Mouse (Mus musculus) liver, embryonic 14.5 days (tissue): ENCODE measurements around the gene Agpat4.

Source experiments
- CTCF ChIP-seq: IDR thresholded peaks from 2 replicates; pipeline ENCODE4 v1.5.1; 2016; ENCODE audit warnings: antibody characterized with exemption, low read depth, control low read depth
- EP300 ChIP-seq: IDR thresholded peaks from 2 replicates; pipeline ENCODE4 v1.6.1; 2016; ENCODE audit warnings: antibody characterized with exemption, low read depth

GRCm38 (mm10) chr17:12170791-12171497, 52.4 kb downstream of the Agpat4 start:
- no peak for TF ChIP-seq CTCF
- no peak for TF ChIP-seq EP300
